Mouse (Mus musculus): Measurements from ENCODE around the gene Cntnap5a.

The Cntnap5a gene

DNA sequence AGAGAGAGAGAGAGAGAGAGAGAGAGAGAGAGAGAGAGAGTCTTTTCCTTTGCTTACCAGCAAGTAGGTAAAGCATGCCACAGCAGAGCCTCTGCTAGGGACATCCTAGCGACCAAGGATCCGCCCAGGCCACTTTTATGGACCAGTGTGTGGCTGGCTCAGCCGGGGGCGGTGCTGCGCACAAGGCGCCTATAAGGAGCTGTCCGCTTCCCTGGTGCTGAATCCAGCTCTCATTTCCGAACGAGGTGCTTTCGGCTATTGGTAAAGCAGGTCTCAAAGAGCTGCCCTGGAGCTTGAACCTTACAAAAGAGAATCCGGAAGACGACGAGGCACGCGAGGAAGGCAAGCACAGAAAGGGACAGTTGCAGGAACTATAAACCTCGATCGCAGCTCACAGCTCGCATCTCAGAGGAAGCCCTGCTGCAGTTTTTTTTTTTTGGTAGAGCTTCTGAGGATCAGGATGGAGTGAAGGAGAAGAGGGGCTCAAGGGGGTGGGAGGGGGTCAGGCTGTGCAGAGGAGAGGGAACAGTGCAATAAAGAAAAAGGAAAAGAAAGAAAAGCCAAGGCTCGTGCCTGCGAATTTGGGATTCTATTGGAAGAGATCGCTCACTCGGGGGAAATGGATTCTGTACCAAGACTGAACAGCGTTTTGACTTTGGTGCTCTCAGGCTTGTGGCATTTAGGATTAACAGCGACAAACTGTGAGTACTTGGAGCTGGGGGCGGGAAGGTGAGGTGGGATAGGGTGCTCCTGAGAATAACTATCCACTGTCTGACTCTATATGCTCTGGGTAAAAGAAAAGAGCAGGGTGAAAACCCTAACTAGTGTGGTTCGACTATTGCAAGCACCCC lies at the start of gene Cntnap5a:
Gene Cntnap5a (plus strand): TSS at position 239 of the 851 bp plus-strand sequence.
- no peak for DNase-seq (ENCODE audit: low spot score)

DNA sequence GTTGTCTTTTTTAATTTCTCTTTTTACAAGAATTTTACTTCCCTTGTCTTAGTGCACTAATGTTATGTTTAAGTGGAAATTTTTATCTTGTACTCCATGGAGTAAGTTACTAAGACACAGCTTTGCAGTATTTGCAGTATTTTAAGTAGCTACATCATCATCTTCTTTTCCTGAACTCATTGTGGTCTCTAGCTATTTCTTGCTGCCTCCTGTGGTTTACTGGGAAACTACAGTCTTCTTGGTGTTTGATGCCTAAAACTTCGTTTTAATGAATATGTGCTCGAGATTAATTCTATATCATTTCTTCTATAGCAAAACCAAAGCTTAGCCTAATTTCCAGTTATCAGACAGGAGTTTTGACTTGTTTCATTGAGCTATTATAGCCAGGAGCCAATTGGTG lies 37.6 kb upstream of the Cntnap5a start:
- DNase-seq (ENCODE audit: low spot score) = no peak

DNA sequence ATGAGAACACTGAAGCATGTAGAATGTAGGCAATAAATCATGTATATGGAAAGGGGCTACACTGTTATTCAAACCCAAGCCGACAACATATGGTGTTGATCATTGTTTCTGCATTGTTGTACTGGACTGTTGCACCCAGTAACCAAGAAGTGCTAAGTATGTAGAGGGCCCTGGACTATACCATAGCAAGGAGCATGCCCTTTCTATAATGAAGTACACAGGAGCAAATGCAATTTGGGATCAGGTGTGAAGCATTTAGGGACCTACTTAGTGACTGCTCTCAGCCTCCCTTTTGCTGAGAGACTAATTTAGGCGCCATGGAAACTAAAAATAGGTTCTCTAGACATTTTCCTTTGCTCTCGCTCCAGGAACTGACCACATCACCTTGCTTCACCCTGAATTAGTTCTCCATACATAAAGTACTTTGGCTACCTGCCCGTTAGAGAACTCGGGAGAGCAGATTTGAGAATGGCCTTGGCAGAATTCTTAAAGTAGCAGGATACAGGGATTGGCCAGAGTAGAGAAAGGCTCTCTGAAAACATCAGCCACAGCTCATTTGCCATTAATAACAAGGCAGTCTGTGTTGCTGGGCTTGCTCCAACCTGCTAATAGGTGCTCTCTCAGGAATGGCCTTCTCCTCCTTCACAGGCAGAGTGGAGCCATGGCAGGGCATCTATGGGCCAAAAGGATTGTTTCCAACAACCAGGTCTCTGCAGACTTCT lies 26.1 kb upstream of the Cntnap5a start:
- no peak for DNase-seq (ENCODE audit: low spot score)

DNA sequence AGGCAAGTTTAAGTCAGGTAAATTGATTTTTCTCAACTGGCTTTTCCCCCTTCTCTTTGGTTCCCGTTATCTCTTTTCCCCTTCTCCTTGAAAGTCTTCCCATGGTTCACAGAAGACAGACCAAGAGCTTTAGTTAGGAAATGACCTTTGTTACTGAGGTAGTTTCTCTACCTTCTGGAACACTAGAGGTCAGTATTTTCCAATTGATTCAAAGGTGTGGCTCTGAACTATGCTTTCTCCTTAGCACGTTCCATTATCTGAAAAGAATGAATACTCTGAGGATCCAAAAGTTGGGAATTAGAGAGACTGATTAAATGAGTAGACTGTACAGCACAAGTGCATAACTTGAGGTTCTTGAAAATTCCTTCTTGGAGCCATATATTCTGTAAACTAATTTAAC lies 1.9 kb downstream of the Cntnap5a start:
- DNase-seq (ENCODE audit: low spot score) = no peak

DNA sequence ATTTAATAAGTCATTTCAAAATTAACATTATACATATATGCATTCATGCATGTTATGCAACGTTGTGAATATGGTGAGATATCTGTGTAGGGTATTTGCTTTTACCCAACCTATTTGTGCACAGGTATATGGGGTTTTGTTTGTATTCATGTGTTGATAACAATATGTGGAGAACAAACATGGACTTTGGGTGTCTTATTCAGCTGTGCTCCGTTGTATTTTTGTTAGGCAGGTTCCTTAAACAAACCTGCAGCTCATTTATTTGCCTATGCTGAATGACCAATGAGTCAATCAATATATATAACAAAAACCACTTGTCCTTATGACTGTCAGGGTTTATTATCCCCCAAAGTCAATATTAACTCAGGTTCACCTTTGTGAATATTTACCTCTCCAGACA lies 15.2 kb downstream of the Cntnap5a start:
- no peak for DNase-seq (ENCODE audit: low spot score)

DNA sequence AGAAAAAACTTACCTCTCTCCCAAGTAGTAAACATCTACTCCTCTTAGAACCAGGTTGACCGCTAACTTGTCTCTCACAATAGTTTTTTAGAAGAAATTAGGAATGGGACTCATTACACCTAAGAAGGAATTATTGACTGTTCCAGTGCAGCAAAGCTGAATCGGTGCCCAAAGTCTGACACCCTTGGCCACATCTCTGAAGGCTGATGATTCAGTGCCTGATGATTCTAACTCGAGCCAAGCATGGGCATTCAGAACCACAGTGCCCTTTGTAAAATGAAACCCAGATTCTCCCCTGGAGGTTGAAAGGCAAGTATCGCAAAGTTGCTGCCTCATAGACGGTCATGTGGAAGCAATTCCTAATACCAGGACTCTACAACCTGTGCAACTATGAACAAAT lies 58.0 kb downstream of the Cntnap5a start:
- DNase-seq (ENCODE audit: low spot score) = no peak

DNA sequence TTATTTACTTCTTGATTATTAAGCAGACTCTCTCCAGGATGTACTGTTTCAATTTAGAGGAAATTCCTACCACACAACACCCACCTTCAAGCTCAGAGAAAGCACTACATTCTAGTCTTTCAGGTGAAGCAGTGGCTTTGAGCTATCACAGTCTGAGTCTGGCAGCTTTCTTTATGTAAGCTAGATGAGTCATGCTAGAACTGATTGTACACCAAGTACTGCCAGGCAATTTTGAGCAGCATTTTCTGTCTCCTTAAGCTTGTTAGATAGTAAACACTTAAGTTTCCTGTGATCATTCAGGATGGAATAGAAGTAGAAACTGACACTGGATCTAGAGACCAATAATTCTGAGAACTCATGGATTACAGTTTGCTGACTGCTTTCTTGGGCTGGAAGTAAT lies 61.0 kb downstream of the Cntnap5a start:
- DNase-seq (ENCODE audit: low spot score) = no peak

DNA sequence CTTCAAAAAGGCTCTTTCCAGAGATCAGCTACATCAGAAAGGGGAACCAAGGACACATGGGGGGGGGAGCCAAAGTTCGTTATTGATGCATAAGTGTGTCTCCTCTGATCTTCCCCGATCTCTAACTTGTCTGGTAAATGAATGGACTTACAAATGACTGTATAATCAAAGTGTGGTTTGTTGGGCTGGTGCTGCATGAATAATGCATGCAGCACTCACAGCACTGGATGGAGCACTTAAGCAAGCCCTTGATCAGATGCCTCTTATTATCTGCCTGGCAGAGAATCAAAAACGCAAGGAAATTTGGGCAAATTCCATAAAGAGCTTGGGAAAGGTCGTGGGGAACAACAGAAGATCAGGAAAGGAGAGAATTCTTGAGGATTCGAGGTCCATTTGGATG lies 100.2 kb downstream of the Cntnap5a start:
- DNase-seq (ENCODE audit: low spot score) = no peak

DNA sequence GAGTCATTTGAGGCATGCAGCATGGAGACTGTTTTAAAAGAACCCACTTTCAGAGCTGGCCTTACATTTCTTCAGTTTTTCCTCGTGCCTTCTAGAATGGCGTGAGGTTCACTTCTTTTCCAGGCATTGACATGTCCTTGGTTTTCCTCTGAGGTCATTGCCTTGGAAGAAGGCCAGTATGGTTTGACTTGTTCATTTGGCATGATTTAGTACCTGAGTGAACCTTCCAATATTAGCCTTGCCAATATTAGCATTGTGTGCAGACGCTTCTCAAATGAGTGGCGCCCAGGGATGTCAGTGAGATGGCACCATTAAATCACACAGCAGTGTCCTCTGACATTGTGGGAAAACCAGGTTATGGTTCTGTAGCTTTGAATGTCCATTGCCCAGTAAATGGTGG lies 158.0 kb downstream of the Cntnap5a start:
- no peak for DNase-seq (ENCODE audit: low spot score)

DNA sequence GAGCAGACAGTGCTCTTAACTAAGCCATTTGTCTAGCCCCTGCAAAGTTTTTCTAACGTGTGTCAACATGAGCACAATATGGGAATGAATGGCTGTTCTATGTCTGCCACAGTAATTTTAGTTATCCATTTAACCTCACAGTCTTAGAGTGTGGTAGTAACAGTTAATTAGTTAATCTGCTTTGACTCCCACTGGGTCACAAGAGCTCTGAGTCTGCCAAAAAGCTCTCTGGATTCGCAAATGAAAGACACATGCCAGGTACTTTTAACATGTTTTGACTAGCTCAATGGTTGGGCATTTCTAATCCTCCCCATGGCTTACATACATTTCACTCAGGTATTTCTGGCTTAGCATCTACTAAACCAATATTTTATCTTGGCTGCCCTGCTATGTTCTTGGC lies 163.0 kb downstream of the Cntnap5a start:
- no peak for DNase-seq (ENCODE audit: low spot score)

DNA sequence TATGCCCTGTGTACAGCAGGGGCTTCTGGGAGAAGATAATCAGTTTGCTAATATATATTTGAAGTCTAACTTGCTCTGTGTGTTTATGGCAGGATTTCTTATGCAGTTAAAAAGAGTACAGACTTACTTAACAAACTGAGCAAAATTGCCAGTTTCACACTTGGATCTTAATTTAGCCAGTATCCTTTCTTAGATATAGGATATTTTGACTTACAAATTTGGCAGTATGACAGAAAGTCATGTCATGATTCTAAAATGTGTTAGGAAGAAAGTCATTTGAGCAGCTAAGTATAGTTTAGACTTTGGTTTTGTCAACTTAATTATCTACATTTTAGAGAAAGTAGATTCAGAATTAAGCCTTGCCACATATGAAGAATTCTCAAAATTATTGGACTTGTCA lies 167.7 kb downstream of the Cntnap5a start:
- no peak for DNase-seq (ENCODE audit: low spot score)

DNA sequence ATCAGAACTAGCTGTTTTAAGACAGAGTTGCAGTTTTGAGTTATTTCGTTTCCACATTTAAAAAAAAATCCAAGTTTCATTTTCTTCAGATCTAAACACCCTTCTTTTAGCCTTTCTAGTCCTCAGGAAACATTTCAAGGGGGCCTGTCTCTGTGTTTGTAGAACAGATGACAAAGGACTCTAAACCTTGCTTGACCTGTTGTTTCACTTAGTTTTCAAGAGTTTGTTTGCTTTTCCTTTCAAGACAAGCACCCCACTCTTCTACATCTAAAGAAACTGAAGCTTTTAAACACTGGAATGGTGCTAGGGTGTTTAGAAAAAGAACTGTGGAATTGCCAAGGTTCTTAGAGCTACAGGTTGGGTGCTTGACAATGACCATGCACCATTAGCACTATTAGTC lies 233.8 kb downstream of the Cntnap5a start:
- no peak for DNase-seq (ENCODE audit: low spot score)

DNA sequence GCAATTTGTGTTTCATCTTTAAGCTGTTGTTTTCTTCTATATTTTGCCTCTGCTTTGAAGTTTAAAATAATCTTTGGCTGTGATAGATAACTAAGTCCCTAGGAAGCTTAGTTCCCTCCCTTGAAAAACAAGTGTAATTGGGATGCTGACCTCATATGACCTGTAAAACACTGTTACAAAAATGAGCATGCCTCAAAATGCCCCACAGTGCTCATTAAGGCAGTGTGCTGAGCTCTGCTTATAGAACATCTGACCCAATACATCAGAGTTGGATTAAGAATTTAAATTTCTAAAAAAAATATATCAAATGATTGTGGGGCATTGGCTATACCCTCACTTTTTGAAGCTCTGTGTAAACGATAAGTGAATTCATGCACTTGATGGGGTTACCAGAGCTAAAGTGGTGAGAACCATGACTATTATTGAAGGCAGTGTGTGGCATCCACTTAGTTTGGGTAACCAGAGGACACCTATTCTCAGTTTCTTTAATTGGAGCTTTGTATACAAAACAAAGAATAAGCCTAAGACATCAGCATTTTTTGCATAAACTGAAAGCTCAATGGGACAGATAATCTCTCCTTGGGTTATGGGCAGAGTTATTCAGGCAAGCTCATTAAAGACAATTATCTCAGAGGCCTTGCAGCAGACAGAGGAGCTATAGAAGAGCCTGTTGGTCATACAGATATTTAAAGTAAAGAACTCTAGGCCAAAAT lies 241.6 kb downstream of the Cntnap5a start:
- no peak for DNase-seq (ENCODE audit: low spot score)

DNA sequence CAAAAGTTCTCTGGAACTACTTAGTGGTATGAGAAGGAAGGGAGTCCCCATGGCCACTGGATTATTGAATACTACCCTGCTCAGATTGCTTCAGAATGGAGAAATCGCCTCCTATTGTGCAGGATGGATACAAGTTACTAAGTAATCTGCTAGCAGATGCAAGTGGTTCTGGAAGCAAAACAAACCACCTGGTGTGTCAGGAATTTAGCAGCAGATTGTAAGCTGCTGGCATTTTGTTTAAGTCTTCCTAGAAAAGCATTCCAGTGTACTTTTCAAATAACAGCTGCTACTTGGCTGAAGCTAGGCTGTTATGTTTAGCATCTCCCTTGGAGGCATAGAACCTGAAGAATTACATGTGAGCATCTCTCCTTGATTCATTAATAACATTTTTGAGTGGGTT lies 247.5 kb downstream of the Cntnap5a start:
- no peak for DNase-seq (ENCODE audit: low spot score)

DNA sequence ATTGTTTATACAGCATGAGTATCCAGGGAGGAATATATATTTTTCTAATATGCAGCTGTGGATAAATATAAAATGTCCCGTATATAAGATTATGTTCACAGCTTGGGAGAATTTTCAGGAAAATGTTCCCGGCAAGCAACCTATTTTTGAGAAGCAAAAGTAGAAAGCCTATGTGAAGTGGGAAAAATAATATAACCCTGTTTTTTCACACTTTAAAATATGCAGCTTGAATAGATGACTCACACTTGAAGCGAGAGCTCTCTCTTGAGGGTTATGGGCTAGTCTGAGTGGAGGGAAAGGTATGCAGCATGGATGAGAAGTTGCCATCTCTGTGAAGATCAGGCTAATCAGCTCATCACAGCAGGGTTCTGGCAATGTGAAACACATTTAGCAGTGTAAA lies 261.3 kb downstream of the Cntnap5a start:
- no peak for DNase-seq (ENCODE audit: low spot score)

DNA sequence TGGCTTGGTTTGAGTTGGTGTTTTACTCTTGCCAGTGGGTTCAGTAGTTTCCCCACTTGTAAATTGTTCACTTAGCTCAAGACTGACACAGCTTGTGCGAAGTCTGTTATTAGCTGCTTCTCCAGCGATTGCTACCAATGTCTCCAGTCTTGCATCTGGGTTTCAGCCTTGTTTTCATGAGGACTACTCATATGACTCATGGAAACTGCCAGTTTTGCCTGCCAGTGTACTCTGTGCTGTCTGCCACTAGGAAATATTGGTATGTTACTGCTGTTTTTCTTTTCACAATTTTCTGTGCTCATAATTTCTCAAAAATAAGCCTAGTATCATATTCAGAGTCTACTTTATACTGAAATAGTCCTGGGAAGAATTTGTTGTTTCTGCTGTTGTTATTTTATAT lies 272.0 kb downstream of the Cntnap5a start:
- DNase-seq (ENCODE audit: low spot score) = no peak

DNA sequence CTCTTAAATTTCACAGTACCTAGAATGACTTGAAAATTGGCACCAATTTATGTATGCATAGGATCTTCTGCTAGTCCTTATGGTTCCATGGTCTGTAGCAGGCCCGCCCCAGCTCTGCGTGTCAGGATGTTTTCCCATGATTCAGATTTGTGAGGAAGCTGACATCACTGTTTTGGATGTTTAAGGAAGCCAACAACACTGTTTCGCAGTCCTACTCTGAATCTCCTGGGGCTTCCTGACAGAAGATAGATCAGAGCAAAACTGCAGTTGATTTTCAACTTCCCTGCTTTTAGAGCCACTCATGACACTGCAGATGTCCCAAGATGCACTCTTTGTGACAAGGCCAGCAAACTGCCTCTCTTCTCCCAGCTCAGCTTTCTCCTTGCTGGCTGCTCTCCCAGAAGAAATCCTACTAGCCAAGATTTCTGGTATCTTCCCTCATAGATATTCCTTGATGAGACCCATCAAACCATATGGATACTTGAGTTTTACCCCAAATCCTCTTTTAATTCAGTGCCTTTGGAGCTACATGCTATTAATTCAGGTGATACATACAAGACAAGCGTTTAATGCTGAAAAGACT lies 280.5 kb downstream of the Cntnap5a start:
- DNase-seq (ENCODE audit: low spot score) = no peak

DNA sequence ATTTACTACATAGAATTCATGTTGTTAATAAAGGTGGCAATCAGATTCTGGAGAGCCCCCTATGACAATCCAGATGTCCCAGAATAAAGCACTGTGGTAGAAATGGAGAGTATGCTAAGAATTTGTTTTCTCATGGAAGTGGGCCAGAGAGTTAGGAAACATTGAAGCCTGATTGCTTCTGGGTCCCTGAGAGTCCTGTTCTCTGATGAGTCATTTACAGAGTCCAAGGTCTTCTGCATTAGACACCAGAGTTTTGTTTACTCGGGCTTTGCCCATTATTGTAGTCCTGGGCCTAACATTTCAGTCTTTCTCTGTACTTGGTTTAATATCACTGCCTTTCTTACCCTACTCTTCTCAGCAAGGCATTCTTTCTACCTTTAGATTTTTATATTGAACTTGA lies 305.6 kb downstream of the Cntnap5a start:
- no peak for DNase-seq (ENCODE audit: low spot score)

DNA sequence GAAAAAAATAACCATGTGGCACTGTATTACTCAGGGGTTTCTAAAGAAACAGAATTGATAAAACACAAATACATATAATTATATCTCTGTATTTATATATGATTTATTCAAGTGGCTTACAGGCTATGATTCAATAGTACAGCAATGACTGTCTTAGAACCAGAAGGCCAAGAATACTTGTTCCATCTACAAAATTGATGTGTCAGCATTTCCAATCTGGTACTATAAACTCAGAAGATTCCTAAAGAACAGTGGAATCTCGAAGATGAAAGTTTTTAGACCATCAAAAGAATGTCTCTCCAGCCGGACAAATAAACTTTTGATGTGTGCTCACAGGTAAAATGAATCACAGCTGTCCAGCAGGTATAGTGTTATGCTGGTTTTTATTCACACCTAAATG lies 331.2 kb downstream of the Cntnap5a start:
- no peak for DNase-seq (ENCODE audit: low spot score)

DNA sequence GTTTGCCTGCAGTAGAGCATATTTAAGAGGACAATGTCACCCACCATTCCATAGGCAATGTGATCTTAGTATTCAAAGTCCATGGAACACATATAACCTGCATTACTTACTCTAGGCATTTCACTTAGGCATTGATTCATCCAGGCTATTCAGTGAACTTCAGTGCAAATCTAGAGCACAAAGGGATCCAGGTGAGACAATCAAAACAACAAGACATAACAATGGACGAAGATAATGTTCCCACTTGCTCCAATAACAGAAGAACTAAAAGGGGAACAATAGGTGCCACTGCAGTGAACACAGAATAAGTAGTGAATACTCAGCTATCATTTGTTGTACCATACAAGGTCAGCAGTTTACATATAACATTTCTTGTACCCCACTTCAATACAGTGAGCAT lies 345.1 kb downstream of the Cntnap5a start:
- DNase-seq (ENCODE audit: low spot score) = no peak

DNA sequence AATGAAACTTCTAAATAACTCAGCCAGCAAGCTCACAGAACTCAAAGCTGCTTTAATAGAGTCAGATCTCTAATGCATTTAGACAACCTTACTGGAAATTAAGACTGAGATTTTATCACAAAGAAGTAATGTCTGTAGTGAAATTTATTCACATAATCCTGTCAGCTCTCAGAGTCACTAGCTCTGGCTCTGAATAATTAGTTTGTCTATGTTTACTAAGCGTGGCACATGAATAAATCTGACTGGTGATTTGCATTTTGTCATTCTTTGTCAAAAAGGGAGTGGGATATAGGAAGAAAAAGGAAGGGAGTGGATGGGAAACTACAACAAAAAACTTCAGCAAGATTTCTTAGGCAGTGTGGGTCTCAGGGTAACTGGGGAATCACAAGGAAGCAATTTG lies 351.3 kb downstream of the Cntnap5a start:
- no peak for DNase-seq (ENCODE audit: low spot score)

DNA sequence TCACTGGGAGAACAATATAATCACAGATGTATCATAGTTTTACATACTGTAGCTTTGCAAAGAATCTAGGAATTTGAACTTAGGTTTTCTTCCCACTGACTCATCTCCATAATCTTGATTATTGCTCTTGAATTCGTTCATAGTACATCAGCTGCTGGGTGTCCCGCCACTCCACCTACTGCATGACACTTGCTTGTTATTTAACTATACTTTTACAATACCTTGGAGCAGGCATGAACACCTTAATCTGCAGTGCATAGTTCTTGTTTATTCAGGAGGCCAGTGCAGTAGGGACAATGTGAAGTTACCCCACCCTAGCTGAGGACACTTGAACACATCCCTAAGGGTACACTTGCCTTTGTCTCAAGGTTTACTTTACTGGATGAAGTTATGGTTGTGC lies 352.3 kb downstream of the Cntnap5a start:
- DNase-seq (ENCODE audit: low spot score) = no peak

DNA sequence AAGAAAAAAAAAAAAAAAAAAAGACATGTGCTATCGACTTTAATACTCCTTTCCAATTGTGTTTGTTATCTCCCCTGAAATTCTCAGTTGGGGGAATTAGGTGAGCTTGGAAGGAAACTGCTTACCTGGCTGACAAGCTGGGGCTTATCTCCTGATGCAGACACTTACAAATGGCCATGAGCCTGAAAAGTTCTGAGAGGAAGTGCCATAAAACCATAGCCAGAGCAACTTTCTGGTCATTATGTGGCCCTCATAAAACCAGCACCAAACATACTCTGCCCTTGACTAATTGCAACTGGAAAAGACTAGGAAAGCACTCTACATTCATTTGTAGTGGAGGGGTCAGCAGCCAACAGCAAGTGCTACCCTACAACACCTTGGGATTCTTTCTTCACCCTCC lies 359.5 kb downstream of the Cntnap5a start:
- DNase-seq (ENCODE audit: low spot score) = no peak

Data from T-cell, adult 2 months (primary cell).